Mouse (Mus musculus): ENCODE results near the gene Ercc6. TPM values are rescaled to one million over a fixed set of nuclear protein-coding genes. Genes with fewer than 3 reads are reported as not detected.

The Ercc6 gene
- polyA plus RNA-seq, 1 experiment from 2014 or later = 12.9 TPM

DNA sequence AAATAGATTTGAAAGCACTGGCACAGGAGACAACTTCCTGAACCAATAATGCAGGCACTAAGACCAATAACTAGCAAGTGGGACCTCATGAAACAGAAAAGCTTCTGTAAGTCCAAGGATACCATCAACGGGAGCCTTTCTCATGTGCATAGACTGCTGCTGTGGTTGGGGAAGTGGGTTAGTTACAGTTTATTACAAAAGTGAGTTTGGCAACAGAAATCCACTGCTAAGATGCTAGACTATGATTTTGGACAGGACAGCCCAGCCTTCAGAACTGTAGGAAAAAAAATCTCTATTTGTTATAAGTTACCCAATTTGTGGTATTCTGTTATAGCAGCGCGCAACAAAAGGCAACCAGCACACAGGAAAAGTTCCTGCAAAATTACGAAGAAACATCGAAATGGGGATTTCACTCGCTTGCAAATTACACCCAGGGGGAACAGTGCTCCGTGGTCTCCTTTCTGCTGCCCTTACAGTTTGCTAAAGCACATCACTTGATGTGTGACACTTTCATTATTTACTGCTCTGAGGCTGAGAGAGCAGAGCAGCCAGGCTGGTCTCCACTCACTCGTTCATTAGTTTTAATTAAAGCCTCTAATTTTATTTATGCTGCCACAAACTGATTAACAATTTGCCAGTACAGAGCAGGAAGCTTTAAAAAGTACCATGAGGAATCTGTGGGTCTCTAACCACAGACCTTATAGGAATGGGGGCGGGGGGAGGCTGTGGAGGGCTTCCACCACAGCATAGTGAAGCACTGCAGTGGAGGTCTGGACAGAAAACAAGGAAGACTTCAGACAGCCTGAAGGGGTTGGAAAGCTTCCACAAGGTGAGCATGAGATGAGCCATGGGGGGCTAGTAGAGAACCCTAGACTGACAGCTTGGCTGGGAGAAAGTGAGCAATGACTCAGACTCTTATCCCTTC lies 10.3 kb upstream of the Ercc6 start:
- no peak for DNase-seq (ENCODE audit: low spot score)
- H3K9me3 ChIP-seq (ENCODE audit: low read length) = no peaks in the 10 kb centered on the region
- 75% methylated on average over 9 of the region's 9 CpGs for WGBS
- H3K4me3 ChIP-seq (ENCODE audit: low read depth, low read length) = no peak overlapping the region
- H3K4me1 ChIP-seq (ENCODE audit: insufficient read depth, low read depth, low read length) = no peaks in the 10 kb centered on the region
- TF ChIP-seq EP300 (IDR thresholded peaks at IDR 0.05) (no peak), CTCF (IDR thresholded peaks at IDR 0.05) (no peak)
- no peak for ATAC-seq
- H3K27ac ChIP-seq (ENCODE audit: low read length) = no peak overlapping the region
- no peaks in the 10 kb centered on the region for H3K27me3 ChIP-seq (replicated peaks; ENCODE audit: insufficient read depth, low read length)
- H3K9ac ChIP-seq (replicated peaks; ENCODE audit: low read depth) = no peak overlapping the region
- no peaks in the 10 kb centered on the region for H3K36me3 ChIP-seq (ENCODE audit: insufficient read depth, low read length)
- no peak overlapping the region for H3K4me2 ChIP-seq (replicated peaks; ENCODE audit: low read depth, low read length)

- ATAC-seq = no peak; the same call in 1 of the 2 replicates
Measured at GRCm38 (mm10) chr14:32503897-32504296, 9.4 kb upstream of the Ercc6 start.

GRCm38 (mm10) chr14:32506329-32506728 lies 7.0 kb upstream of the Ercc6 start:
- no peak overlapping the region for H3K27ac ChIP-seq (ENCODE audit: low read length)
- H3K4me2 ChIP-seq (replicated peaks; ENCODE audit: low read depth, low read length) = no peak overlapping the region
- H3K9me3 ChIP-seq (ENCODE audit: low read length) = no peaks in the 10 kb centered on the region
- no peak overlapping the region for H3K9ac ChIP-seq (replicated peaks; ENCODE audit: low read depth)
- no peaks in the 10 kb centered on the region for H3K27me3 ChIP-seq (replicated peaks; ENCODE audit: insufficient read depth, low read length)
- 86% methylated on average over 10 of the region's 10 CpGs for WGBS
- no peaks in the 10 kb centered on the region for H3K4me1 ChIP-seq (ENCODE audit: insufficient read depth, low read depth, low read length)
- no peak for TF ChIP-seq EP300 (IDR thresholded peaks at IDR 0.05)
- no peak for TF ChIP-seq CTCF (IDR thresholded peaks at IDR 0.05)
- H3K36me3 ChIP-seq (ENCODE audit: insufficient read depth, low read length) = no peaks in the 10 kb centered on the region
- DNase-seq (ENCODE audit: low spot score) (no peak), ATAC-seq (no peak)
- no peak overlapping the region for H3K4me3 ChIP-seq (ENCODE audit: low read depth, low read length)

More at GRCm38 (mm10) chr14:32503897-32504296, 9.4 kb upstream of the Ercc6 start:
- Histone ChIP-seq H3K4me3 (ENCODE audit: low read depth, low read length) (no peak overlapping the region), H3K9me3 (ENCODE audit: low read length) (no peaks in the 10 kb centered on the region), H3K4me2 (replicated peaks; ENCODE audit: low read depth, low read length) (no peak overlapping the region), H3K27ac (ENCODE audit: low read length) (no peak overlapping the region), H3K36me3 (ENCODE audit: insufficient read depth, low read length) (no peaks in the 10 kb centered on the region), H3K9ac (replicated peaks; ENCODE audit: low read depth) (no peak overlapping the region), H3K4me1 (ENCODE audit: insufficient read depth, low read depth, low read length) (no peaks in the 10 kb centered on the region), H3K27me3 (replicated peaks; ENCODE audit: insufficient read depth, low read length) (no peaks in the 10 kb centered on the region)
- TF ChIP-seq CTCF (IDR thresholded peaks at IDR 0.05) (no peak), EP300 (IDR thresholded peaks at IDR 0.05) (no peak)
- DNase-seq (ENCODE audit: low spot score) = peak; percentile 20
- WGBS = 64% methylated on average over 1 of the region's 1 CpGs

DNA sequence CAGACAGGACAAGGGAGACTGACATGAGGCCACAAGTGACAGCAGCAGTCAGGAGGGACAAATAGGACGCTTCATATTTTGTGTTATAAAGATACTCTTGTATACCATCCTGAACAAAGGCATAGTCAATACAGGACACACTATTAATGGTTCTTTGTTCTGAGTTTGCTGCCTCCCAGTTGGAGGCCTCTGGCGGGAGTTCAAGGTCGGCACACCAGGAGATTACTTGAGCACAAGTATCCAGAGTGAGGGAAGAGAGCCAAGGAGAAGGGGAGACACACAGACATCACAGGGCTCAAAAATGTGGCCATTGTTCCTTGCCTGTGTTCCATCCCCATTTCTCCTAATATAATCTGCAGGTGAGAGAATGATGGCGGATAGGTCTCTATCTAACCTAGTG lies 6.1 kb upstream of the Ercc6 start:
- H3K9ac ChIP-seq (replicated peaks; ENCODE audit: low read depth) = no peak overlapping the region
- no peaks in the 10 kb centered on the region for H3K4me1 ChIP-seq (ENCODE audit: insufficient read depth, low read depth, low read length)
- 54% methylated on average over 4 of the region's 4 CpGs for WGBS

DNA sequence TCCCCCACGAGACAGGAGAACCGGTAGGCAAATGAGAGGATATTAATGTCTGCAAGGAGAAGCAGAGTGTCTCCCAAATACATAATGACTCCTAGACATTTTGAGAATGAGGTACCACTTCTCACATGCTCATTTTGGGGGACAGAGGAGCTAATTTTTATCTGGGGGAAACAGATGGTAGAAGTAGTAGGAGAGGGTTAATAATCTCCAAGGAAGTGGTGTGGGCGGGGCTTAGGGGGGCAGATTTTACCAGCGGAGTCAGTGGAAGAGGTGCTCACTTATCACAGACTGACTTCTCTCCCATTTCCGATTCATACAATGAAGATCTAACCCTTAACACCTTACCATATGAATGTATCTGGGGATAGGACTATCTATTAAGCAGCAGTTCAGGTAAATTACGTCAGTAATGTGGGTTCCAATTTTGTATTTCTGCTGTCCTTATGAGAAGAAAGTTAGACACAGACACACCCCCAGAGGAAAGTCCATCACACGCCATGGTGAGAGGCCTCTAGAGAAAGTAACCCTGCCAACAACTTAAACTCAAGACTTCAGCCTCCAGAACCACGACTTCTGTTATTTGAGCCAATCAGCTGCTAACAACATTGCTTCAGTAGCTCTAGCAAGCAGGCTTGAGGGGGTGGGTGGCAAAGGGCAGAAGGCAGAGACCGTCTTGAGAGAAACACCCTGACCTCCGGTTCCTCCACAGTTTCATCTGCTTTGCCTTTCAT lies 5.1 kb upstream of the Ercc6 start:
- Histone ChIP-seq H3K27ac (ENCODE audit: low read length) (no peak overlapping the region), H3K4me3 (ENCODE audit: low read depth, low read length) (no peak overlapping the region), H3K36me3 (ENCODE audit: insufficient read depth, low read length) (no peaks in the 10 kb centered on the region), H3K9ac (replicated peaks; ENCODE audit: low read depth) (no peak overlapping the region), H3K4me1 (ENCODE audit: insufficient read depth, low read depth, low read length) (no peaks in the 10 kb centered on the region), H3K27me3 (replicated peaks; ENCODE audit: insufficient read depth, low read length) (no peaks in the 10 kb centered on the region), H3K9me3 (ENCODE audit: low read length) (no peaks in the 10 kb centered on the region), H3K4me2 (replicated peaks; ENCODE audit: low read depth, low read length) (no peak overlapping the region)
- 34% methylated on average over 10 of the region's 10 CpGs for WGBS
- TF ChIP-seq CTCF (IDR thresholded peaks at IDR 0.05) (no peak), EP300 (IDR thresholded peaks at IDR 0.05) (no peak)
- ATAC-seq = no peak
- DNase-seq (ENCODE audit: low spot score) = peak; percentile 10

More for the DNA sequence above, 6.1 kb upstream of the Ercc6 start:
- Histone ChIP-seq H3K27me3 (replicated peaks; ENCODE audit: insufficient read depth, low read length) (no peaks in the 10 kb centered on the region), H3K9me3 (ENCODE audit: low read length) (no peaks in the 10 kb centered on the region), H3K4me2 (replicated peaks; ENCODE audit: low read depth, low read length) (no peak overlapping the region), H3K4me3 (ENCODE audit: low read depth, low read length) (no peak overlapping the region), H3K36me3 (ENCODE audit: insufficient read depth, low read length) (no peaks in the 10 kb centered on the region), H3K27ac (ENCODE audit: low read length) (no peak overlapping the region)
- DNase-seq (ENCODE audit: low spot score) = no peak
- TF ChIP-seq EP300 (IDR thresholded peaks at IDR 0.05) = no peak
- no peak for TF ChIP-seq CTCF (IDR thresholded peaks at IDR 0.05)
- ATAC-seq = no peak

- Histone ChIP-seq H3K9me3 (ENCODE audit: low read length) (no peaks in the 10 kb centered on the region), H3K27me3 (replicated peaks; ENCODE audit: insufficient read depth, low read length) (no peaks in the 10 kb centered on the region), H3K27ac (ENCODE audit: low read length) (no peak overlapping the region), H3K4me3 (ENCODE audit: low read depth, low read length) (no peak overlapping the region), H3K9ac (replicated peaks; ENCODE audit: low read depth) (no peak overlapping the region), H3K36me3 (ENCODE audit: insufficient read depth, low read length) (no peaks in the 10 kb centered on the region), H3K4me1 (ENCODE audit: insufficient read depth, low read depth, low read length) (no peaks in the 10 kb centered on the region), H3K4me2 (replicated peaks; ENCODE audit: low read depth, low read length) (no peak overlapping the region)
- peak; percentile 58 for DNase-seq (ENCODE audit: low spot score)
- ATAC-seq = peak; percentile 59
- 68% methylated on average over 6 of the region's 6 CpGs for WGBS
- TF ChIP-seq EP300 (IDR thresholded peaks at IDR 0.05) (peak; percentile 66), CTCF (IDR thresholded peaks at IDR 0.05) (no peak; the same call in 1 of the 2 replicates)
Measured at GRCm38 (mm10) chr14:32509443-32509961, 3.8 kb upstream of the Ercc6 start.

Measured in lung, postnatal 0 days (tissue).